Mouse (Mus musculus): Measurements from ENCODE around the gene Zfp689.

DNA sequence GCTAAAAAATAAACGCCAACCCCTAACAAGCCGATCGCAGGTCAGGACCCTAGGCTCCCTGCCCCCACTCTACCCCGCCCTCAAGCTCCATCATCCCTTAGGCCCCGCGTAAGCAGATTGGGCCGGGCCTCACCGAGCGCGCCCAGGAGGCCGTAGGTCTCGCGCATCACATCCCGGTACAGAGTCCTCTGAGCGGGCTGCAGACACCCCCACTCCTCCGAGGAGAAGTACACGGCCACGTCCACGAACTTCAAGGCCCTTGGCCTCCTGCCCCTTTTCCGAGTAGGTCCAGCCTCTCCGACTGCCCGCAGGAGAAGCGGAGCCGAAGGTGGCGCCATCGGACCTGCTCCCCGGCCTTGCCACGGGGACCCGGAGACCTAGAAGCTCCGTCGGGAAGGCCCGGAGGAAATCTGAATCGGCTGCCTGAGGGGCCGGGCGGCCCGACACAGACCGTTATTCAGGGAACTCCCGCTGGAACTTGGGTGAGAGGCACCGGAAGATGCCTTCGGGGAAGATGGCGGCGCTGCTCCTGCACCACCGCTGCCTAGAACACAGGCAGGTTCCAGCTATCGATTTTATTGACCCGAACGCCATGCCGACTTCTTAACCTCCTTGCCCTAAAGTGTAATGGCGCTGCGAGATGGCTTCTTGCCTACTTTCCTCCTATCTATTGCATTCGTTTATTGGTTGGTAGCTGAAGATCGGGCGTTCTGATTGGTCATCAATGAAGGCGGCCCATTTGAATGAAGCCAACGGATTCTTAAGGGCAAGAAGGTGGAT lies at the start of gene Zfp689:
- no peak for TF ChIP-seq CTCF (IDR thresholded peaks at IDR 0.05; ENCODE audit: insufficient read depth, low read length)
- TF ChIP-seq POLR2A (IDR thresholded peaks at IDR 0.05; ENCODE audit: borderline replicate concordance, extremely low read depth, low read depth, low read length), result peak; percentile 63; the same call in 1 of the 2 replicates

Data from lung, adult 2 months (tissue).